Mouse (Mus musculus) mesoderm, embryonic 11.5 days (tissue): ENCODE data around the gene Gm20481.
"Not testable (repeated sequence)": the region's sequence is repeated elsewhere in the genome, so short reads cannot be mapped to it uniquely, and the experiment has no call there.

ENCODE experiments used
- DNase-seq: peaks from one replicate; pipeline ENCODE4 v3.0.0-alpha.2; 2012; ENCODE audit warnings: low read depth, low spot score

Gm20481 gene

DNA sequence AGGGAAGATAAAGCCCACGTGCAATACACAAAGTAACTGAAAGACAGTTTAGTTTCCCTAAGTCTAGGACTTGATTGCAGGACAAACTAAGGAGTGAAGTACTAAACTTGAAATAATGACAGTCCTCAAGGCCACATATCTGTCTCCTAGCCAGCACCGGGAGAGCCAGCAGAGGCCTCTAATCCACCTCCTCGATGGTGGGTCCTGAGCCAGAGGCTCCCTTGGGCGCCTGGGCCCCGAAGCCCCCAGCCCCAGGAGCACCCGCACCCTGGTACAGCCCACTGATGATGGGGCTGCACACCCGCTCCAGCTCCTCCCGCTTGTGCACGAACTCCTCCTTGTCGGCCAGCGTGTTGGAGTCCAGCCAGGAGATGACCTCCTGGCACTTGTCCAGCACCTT lies at the start of gene Gm20481:
Gene Gm20481 (plus strand): TSS at position 91 of the 400 bp plus-strand sequence.
- not testable (repeated sequence) for DNase-seq

DNA sequence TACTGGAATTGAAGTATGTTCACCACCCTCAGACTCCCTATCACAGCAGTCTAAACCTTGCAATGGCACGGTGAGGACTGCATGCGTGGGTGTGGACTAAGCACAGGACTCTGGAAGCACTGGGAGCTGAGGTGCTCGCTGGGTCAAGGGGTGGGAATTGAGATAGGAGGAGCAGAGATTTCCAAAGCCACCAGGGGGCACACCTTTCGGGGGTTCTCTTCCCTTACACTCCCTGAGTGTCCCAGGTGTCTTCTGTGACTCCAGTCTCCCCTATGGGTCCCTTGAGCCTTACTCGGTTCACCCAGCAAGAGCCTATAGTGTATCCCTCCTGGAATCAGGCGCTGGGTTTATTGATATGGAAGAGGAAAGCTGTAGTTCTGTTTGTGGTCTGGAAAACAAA lies 46.8 kb upstream of the Gm20481 start:
- DNase-seq = no peak

DNA sequence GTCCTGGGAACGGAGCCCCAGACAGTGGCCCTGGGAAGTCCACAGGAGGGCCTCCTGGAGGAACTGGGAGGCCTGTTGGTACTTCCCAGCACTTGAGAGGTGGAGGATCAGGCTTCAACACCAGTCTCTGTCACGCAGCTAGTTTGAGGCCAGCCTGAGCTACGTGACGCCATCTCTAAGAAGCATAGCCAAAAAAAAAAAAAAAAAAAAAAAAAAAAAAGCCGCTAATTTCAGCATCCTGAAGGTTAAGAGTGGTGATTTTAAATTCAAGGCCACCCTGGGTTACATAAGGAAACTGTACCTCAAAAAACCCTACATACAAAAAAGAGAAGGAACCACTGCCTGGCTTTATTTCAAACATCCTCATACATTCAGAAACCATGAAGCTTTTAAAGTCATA lies 45.5 kb upstream of the Gm20481 start:
- DNase-seq = no peak

DNA sequence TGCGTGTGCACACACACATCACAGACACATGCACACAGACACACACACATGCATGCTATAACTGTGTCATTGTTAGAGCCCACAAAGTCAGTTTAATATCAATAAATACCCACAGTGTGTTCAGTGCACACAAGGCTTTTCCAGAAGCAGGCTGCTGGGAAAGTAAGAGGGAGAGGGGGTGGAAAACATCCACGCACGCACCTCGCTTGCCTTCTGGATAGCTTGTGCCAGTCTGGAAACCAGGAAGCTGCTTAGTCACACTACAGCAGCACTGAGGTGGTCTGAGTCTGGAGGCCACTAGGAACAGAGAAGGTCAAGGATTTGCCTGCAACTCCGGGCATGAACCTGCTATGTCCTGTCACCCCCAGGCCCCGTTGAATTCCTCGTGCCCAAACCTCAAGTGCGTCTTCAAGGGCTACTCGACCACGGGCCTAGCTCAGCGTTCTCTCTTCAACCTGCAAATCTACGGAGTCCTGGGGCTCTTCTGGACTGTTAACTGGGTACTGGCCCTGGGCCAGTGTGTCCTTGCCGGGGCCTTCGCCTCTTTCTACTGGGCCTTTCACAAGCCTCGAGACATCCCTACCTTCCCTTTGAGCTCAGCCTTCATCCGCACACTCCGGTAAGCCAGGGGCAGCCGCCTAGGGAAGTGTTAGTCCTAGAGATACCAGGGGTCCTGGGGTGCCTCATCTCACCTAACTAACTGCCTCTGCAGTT lies 42.2 kb upstream of the Gm20481 start:
- no peak for DNase-seq

DNA sequence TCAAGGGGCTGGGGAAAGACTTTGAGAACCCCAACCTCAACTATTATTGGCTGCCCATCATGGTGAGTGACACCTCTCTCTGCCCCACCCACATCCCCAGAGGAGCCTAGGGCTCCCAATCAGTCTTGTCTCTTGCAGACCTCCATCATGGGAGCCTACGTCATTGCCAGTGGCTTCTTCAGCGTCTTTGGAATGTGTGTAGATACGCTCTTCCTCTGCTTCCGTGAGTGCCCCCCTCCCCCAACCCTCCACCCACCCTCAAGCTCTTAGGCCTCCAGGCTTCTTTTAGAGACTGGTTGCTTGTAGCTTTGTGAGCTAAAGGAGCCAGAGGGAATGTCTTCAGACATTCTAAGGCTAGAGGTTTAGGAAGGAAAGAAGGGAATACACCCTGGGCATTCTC lies 40.9 kb upstream of the Gm20481 start:
- DNase-seq = no peak

DNA sequence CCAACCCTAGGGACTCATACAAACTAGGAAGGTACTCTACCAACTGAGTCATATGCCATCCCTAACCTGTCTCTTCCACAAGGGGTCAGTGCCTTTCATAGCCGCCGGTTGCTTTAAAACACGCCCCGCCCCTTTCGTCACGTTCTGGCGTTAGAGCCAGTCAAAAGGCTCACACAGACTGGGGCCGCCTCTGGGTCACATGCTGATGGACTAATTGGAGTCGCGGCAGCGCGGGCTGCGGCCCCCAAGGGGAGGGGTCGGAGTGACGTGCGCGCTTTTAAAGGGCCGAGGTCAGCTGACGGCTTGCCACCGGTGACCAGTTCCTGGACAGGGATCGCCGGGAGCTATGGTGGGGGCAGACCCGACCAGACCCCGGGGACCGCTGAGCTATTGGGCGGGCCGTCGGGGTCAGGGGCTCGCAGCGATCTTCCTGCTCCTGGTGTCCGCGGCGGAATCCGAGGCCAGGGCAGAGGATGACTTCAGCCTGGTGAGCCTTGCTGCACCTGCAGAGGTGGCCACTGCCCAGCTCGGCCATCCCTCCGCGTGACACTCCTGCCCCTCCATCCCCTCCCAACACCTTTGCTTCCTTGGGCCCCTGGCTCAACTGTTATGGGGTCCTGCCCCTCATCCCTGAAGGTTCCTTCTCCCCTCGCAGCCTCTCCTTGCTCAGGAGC lies 38.5 kb upstream of the Gm20481 start, which contains the start of gene Neu1:
Gene Neu1 (plus strand): TSS at position 193 of the 674 bp plus-strand sequence.
- peak; percentile 97 for DNase-seq

DNA sequence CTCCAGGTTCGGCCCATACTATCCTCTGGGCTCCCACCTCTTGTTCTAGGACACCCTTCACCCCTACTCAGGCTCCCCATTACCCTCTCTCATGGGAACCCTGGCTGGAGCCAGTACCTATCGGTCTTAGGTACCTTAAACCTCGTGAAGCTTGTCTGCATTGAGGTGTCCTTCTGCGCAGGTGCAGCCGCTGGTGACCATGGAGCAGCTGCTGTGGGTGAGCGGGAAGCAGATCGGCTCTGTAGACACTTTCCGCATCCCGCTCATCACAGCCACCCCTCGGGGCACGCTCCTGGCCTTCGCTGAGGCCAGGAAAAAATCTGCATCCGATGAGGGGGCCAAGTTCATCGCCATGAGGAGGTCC lies 38.0 kb upstream of the Gm20481 start:
- DNase-seq = no peak

DNA sequence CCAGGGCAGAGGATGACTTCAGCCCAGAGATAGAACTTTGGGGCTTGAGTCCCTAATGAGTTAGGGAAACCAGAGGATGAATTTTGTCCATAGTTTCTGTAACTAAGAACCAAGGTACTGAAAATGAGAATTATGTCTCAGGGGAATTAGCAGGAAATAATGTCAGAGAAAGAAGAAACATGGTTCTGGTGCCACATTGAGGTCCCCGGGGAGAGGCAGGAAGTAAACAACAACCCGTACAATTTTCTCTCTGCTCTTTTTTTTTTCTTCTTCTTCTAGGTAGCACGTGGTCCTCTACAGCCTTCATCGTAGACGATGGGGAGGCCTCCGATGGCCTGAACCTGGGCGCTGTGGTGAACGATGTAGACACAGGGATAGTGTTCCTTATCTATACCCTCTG lies 37.4 kb upstream of the Gm20481 start:
- DNase-seq = no peak

DNA sequence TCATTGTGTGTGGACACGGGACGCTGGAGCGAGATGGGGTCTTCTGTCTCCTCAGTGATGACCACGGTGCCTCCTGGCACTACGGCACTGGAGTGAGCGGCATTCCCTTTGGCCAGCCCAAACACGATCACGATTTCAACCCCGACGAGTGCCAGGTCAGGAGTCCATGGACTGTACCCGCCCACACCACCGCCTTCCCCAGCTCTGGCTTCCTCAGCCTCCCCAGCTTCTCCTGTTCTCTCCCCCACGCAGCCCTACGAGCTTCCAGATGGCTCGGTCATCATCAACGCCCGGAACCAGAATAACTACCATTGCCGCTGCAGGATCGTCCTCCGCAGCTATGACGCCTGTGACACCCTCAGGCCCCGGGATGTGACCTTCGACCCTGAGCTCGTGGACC lies 35.7 kb upstream of the Gm20481 start:
- DNase-seq = no peak

DNA sequence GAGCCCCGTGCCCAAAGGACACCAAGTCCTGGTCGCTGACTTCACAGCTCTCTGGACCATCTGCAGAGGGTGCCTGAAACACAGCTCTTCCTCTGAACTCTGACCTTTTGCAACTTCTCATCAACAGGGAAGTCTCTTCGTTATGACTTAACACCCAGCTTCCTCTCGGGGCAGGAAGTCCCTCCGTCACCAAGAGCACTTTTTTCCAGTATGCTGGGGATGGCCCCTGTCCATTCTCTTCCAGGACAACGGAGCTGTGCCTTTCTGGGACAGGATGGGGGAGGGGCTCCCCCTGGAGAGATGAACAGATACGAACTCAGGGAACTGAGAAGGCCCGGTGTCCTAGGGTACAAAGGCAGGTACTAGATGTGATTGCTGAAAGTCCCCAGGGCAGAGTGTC lies 34.9 kb upstream of the Gm20481 start:
- no peak for DNase-seq

DNA sequence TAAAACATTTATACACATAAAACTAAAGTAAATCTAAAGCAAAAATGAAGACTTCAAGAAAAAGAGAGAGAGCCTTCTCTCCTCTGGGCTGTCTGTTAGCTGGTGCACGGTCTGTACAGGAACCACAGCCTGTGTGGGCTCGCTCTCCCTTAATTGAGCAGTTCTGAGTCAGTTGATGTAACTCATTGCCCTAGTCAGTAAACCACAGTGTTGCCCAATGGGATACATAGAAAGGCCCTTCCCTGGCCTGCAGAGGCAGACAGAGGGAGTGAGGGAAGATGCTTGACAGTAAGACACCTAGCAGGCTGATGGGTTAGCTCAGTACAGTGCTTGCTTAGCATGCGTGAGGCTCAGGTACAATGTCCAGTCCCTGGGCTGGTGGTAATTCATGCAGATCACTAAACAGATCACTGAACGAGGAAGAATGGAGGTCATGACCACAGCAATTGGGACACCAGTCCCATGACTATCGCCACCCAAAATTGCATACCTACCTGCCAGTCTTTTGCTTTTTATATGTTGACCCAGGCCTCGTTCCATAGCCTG lies 31.7 kb upstream of the Gm20481 start:
- DNase-seq = no peak

DNA sequence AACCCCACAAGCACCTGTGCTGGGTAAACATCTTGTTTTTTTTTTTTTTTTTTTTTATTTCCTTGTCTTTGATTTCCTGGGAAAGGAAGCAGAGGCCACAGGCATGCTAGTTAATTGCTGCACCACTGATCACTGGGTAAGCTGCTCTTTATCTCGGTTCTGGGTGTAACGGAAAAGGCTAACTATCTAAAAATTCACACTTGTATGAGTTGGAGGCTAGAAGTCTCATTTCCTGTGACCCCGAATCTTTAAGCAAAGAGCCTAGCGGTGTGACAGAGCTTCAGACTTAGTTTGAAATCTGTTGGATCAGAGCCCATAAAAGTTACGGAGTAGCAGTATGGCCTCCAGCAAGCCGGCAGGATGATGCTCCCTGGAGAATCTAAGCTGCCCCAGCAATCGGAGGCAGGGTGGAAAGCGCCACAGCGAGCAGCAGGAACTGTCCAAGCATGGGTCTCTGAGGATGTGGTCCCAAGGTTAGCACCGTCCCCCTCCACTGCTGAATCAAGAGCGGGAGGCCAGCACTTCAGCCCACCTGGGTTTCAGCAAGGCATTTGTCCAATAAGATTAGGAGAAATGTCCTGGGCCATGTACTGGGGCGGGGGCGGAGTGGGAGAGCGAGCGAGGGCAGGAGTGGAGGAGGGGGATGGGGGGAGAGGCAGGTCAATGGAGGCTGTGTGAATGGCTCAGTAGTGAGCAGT lies 28.2 kb upstream of the Gm20481 start:
- DNase-seq = no peak

DNA sequence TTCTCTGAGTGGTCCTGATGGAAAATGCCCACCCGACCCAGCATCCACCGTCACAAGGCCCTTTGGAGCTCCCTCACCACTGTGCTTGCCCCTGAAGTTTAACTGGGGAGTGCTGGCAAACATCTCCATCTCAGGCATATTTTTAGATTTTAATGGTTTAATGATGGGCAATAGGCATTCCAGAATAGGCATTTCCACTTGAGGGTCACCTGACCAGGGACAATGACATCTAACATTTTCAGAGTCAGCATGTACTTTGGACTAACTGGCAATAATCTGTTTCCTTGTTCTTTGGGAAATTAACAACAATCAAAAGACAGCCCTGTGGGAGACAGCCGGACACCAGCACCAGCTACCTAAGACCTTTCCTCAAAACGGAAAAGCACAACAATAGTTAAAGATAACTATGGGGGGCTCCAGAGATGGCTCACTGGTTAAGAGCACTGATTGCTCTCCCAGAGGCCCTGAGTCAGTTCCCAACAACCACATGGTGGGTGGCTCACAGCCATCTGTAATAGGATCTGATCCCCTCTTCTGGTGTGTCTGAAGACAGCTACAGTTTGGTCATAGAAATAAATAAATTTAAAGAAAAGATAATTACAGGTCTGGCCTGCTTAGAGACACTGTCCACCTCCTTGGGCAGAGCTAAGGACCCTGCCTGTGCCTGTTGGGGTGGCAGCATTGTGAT lies 26.4 kb upstream of the Gm20481 start:
- no peak for DNase-seq

DNA sequence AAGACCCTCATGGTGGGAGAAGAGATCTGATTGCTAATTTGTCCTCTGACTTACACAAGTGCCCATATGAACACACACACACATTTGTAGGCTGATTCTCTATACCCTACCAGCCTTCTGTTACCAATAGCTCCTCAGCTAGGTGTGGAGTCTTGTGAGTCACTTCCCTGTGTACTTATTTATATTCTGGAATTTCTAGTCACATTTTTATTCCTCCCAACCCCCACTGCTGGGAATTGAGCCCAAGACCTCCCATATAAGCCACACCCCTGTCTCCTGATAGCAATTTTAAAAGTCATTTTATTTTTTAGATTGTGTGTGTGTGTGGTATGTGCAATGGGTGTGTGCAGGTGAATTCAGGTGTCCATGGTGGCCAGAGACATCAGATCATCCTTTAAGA lies 25.4 kb upstream of the Gm20481 start:
- no peak for DNase-seq

DNA sequence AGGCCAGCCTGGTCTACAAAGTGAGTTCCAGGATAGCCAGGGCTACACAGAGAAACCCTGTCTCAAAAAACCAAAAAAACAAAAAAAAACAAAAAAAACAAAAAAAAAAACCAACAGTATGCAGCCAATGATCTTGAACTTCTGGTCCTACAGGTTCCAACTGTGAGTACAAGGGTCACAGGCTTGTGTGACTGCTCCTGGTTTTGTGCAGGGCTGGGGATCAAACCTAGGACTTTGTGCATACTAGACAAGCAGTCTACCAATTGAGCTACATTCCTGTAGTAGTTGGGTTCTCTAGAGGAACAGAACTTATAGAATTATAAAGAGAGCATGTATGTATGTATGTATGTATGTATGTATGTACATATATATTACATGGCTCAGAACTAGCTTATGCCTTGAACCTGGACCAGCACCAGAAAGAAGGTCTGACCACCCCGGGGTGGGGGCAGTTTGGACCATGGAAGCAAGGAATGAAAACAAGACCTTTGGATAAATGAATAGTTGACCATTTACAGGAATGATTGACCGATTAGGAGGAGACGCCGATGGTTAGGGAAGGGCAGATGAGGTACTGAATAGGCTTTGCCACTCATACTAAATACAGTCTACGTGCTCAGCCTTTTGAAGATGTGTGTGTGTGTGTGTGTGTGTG lies 23.1 kb upstream of the Gm20481 start:
- no peak for DNase-seq

DNA sequence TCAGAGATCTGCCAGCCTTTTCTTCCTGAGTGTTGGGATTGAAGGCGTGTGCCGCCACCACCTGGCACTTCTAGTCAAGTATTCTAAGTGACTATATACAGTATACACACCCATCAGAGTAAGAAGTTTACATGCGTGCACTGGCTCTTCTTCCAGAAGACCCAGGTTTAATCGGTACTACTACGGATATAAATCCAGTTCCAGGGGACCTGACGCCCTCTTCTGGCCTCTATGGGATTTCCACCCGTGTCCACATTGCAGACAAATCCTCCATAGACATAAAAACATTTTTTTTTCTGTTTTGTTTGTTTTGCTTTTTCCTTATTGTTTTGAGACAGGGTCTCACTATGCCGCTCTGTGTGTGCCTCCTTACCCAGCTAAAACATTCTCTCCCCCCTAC lies 22.1 kb upstream of the Gm20481 start:
- no peak for DNase-seq

DNA sequence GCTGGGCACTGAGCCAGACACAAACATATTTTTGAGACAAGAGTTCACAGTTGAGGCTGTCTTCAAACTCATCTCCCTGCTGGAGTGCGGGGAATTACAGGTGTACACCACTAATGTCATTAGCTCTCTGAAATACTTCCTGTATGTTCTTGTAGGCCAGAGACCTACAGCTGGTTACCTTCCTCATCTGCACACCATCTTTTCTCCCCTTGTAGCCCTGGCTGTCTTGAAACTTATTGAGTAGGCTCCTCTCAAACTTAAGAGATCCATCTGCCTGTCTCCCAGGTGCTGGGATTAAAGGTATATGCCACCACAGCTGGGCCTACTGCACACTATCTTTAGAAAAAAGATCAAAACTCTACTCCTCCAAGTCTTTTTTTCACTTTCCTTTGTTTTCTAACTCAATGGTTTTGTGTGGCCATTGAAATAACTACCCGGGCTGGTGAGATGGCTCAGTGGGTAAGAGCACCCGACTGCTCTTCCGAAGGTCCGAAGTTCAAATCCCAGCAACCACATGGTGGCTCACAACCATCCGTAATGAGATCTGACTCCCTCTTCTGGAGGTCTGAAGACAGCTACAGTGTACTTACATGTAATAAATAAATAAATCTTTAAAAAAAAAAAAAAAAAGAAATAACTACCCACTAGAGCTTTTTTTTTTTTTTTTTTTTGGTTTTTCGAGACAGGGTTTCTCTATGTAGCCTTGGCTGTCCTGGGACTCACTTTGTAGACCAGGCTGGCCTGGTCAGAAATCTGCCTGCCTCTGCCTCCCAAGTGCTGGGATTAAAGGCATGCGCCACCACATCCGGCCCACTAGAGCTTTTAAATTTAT lies 20.8 kb upstream of the Gm20481 start:
- not testable (repeated sequence) for DNase-seq

DNA sequence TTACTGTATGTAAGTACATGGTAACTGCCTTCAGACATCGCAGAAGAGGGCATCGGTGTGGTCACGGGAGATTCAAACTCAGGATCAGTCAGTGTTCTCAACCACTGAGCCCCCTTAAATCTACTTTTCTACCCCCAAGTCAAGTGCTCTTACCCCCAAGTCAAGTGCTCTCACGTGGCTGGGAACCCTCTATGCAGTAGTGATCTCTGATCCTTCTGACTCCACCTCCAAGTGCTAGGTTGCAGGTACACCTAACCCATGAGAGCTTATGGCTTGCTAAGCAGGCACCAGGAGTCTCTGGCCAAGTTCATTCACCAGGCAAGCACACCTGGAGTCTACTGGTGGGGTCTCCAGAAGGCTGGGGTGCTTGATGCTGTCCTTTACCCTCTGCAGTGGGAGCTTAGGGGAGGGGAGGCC lies 20.2 kb upstream of the Gm20481 start:
- no peak for DNase-seq

DNA sequence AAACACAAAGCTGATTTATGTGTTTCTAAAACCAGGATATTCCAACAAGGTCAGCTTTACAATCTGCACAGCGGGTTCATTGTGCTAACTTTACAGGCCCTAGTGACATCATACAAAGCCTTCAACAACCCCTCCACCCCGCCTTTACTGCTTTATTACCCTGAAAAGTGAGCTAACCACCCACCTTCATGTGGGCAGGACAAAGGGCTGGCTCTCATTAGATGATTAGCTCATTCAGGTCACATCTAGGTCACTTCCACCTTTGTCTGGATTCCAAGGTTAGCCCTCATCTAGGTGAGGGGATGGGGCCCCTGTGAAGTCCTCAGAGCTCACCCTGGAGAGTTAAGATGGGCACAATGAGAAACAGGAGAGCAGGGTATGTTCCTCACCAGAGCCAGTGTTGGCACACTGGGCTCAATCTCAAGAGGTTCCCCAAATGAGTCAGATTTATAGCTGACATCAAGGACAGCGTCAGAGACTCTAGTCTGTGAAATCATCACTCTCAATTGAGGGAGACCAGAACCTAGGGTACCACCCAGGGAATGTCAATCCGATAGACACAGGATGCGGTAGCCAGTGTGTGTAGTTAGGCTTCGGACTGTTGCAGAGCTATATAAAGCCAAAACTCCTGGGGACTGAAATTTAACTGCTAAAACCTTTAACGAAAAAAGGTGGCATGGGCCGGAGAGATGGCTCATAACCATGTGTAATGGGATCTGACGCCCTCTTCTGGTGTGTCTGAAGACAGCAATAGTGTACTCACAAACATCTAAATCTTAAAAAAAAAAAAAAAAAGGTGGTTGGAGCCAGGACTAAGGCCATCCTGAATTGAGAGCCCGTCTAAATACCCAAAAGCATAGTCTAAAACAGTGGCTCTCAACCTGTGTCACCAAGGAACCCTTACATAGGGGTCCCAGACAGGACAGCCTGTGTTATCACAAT lies 18.9 kb upstream of the Gm20481 start:
- no peak for DNase-seq
